Mouse (Mus musculus) liver, adult (tissue): ENCODE results near the gene Rpl37.

ENCODE experiments used
- GATA4 ChIP-seq: IDR thresholded peaks from 2 replicates; pipeline ENCODE4 v1.6.1; 2014; ENCODE audit warnings: mild to moderate bottlenecking, low read length; ENCODE audit not compliant: insufficient replicate concordance

Rpl37 gene

GRCm38 (mm10) chr15:5115173-5115572 lies 1.3 kb upstream of the Rpl37 start:
- no peak for TF ChIP-seq GATA4

DNA sequence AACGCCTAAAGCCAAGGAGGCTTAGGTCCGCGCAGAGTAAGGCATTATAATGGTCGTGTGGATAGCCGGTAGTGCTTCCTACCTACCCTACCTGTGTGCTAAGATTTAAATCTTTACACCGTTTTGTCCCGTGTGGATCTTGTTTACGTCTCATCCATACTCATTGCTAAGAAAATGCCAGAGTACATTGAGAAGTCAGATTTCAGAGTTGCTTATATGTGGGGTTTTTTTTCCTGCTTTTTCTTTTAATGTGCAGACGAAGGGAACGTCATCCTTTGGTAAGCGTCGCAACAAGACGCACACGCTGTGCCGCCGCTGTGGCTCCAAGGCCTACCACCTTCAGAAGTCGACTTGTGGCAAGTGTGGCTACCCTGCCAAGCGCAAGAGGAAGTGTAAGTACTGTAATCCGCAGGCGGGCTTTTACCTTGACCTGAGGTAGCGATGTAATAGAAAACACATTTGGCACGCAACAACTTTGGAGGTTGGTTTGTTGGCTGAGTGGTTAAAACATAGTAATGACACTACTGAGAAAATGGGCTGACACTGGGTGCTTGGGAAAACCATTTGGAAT lies 671 bp downstream of the Rpl37 start:
- TF ChIP-seq GATA4: no peak

DNA sequence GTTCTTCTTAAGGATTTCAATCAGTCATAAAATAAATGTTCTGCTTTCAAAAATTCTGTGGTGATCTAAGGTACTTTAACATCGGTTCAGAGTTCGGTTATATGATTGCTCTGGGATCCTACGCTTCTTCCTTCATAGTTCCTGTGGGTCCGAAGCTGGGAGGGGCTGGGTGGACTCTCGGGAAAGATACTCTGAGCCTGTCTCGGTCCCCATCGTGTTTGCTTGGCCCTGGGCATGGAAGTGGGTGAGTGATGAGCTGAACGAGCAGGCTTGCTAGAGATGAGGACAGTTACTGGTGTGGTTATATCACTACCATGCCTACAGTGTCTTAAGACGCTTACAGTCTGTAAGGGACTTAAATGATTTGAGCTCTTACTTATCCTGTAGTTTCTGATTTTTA lies 2.2 kb downstream of the Rpl37 start:
- no peak for TF ChIP-seq GATA4

GRCm38 (mm10) chr15:5119192-5119591 lies 2.7 kb downstream of the Rpl37 start:
- no peak for TF ChIP-seq GATA4

GRCm38 (mm10) chr15:5119707-5120106 lies 3.3 kb downstream of the Rpl37 start:
- no peak for TF ChIP-seq GATA4

DNA sequence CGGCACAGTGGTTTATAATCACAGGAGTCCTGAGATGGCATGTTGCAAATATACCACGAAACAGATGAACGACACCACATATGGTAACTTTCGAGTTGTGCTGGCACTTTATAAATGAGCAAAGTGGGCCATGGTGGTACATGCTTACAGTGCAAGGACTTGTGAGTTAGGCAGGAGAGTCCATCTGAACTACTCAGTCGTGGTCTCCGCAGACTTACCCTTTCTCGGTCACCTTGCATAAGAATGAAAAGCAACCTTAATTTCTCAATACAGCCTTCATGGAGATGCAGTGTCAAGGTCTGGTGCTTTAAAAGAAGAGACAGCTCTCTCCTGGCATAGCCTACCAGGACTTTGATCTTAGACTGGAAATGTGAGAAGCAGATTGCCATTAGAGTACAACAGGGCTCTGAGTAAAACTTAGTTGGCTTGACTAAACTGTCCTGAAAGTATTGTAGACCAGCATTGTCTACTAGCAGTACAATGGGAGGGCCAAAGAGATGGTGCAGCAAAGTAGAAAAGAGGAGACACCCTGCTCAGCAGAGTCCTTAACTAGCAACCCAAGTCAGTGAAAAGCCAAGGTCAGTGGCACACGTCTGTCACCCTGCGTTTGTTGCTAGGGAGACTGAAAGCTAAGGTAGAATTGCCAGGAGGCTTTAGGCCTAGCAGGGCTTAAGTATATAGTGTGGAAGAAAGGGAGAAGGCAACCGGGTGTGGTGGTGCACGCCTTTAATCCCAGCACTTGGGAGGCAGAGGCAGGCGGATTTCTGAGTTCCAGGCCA lies 5.3 kb downstream of the Rpl37 start:
- no peak for TF ChIP-seq GATA4

DNA sequence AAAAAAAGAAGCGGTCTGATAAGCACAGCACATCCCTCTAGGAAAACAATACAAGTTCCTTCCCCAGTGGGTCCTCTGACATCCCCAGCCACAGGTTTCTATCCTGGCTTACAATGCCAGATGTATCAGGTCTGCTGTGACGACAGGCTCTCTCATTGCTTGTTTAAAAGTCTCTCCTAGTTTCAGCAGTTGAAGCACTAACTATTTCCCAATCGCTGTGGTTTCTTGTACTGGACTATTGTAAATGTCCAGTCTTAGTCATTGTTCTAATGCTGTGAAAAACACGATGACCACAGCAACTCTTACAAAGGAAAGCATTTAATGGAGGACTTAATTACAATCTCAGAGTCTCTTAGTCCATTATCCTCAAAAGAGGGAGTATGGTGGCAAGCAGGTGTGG lies 10.0 kb downstream of the Rpl37 start:
- no peak for TF ChIP-seq GATA4

- TF ChIP-seq GATA4: no peak
Measured at GRCm38 (mm10) chr15:5127487-5127886, 11.0 kb downstream of the Rpl37 start.

- TF ChIP-seq GATA4: no peak
Measured at GRCm38 (mm10) chr15:5128176-5128940, 11.9 kb downstream of the Rpl37 start.

DNA sequence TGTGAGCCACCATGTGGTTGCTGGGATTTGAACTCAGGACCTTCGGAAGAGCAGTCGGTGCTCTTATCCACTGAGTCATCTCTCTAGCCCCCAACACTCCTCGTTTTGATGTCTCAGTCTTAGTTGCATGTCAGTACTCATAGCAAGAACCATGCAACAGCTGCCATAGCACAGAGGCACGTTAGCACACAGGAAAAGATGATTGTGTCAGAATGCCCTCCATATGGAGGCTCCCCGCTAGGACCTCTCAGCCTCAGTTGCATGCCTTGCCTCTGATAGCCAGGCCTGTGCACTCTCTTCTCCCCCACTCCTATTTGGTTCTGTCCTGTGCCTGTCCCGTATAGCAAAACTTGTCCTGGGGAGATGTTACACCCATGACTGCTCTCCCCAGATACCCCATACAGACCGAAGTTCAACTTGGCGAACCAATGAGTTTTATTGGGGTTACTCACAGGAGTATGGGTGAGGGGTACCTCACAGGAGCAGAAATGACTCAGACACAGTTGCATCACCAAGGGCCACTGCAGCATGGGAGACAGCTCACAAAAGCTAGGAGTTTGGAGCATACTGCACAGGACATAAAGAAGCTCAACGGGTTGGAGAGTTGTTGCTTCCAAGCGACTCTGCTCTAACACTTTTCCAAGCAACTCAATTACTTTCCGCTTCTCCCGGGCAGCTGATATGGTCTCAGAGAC lies 12.8 kb downstream of the Rpl37 start:
- TF ChIP-seq GATA4: no peak

DNA sequence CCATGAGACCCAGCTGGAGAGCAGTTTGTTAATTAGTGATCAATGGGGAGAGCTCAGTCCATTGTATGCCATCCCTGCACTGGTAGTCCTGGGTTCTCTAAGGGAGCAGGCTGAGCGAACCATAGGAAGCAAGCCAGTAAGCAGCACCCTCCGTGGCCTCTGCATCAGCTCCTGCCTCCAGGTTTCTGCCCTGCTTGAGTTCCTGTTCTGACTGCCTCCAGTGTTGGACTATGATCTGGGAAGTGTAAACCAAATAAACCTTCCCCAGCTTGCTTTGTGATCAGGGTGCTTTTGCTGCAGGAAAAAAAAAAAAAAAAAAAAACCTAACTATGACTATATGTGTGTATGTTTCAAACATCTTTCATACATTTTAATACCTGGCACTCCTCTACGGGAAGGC lies 16.9 kb downstream of the Rpl37 start:
- no peak for TF ChIP-seq GATA4

GRCm38 (mm10) chr15:5134179-5134578 lies 17.7 kb downstream of the Rpl37 start:
- no peak for TF ChIP-seq GATA4

DNA sequence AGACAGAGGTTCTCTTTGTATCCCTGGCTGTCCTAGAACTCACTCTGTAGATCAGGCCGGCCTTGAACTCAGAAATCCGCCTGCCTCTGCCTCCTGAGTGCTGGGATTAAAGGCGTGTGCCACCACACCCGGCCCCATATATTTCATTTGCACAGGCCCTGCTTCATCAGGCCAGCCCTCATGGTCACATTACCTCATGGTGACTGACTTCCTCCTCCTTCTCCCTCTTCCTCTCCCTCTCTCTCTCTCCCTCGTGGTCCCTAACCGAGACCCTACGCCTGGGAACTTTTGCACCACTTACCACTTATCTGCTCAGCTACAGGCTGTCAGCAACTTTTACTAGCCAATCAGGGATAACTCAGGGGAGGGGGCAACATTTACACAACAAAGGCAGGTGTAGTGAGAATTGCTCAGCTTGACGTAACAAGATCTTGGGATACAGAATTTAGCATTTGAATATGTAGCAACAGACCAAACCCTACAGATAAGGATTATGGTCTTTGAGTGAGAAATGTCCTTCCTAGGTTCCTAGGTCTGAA lies 18.6 kb downstream of the Rpl37 start:
- no peak for TF ChIP-seq GATA4

- no peak for TF ChIP-seq GATA4
Measured at GRCm38 (mm10) chr15:5138021-5138856, 21.8 kb downstream of the Rpl37 start.
